ENCODE assay signal across 19 mouse cellular contexts in genomic region chr11:50355395-50355794, GRCm38 (mm10). TPM values are rescaled to one million over a fixed set of nuclear protein-coding genes. Genes with fewer than 3 reads are reported as not detected.
DNase-seq lines count a peak whose midpoint lies in the region; ATAC-seq and TF ChIP-seq lines count a peak whose summit lies in the region.
"Had no signal": no experiment of that assay in that cellular context is flagged by ENCODE, and none has a peak within 500 bp of the region (broad histone marks: within the 10 kb centered on the region; RNA-seq: fewer than 3 reads in every experiment).

No protein-coding gene starts in this region.

- no peaks in the 10 kb centered on the region for H3K27me3 ChIP-seq in kidney, embryonic 14.5 days (ENCODE audit: control insufficient read depth, insufficient read depth, low read length)
- H3K27me3 ChIP-seq in Patski = no peaks in the 10 kb centered on the region
- 0 out of 2 replicates have a peak, but pooled peaks cover 2% of the 10 kb centered on the region for H3K27me3 ChIP-seq in kidney, embryonic 16.5 days (ENCODE audit: insufficient read depth, low read length)

- no peak for ATAC-seq in kidney, embryonic 14.5 days (ENCODE audit: low FRiP score, low TSS enrichment)
- ATAC-seq in Patski = peak; percentile 79
- ATAC-seq in kidney, embryonic 16.5 days (ENCODE audit: low FRiP score, low TSS enrichment) = no peak

- no peak overlapping the region for H3K4me3 ChIP-seq in kidney, embryonic 14.5 days (ENCODE audit: low read length)
- H3K4me3 ChIP-seq in kidney, embryonic 16.5 days (ENCODE audit: low read length) = no peak overlapping the region
- no peak overlapping the region for H3K4me3 ChIP-seq in macrophage (ENCODE audit: inconsistent target)
- H3K4me3 ChIP-seq: hindbrain, embryonic 12.5 days; megakaryocyte, embryonic 14.5 days had no signal

- in situ Hi-C loops in Patski (cut with MboI; ENCODE audit: low pct_unique_long_range_greater_than_20kb) = no loop called here

- no peaks in the 10 kb centered on the region for H3K79me2 ChIP-seq in macrophage (ENCODE audit: inconsistent target)

- peak overlapping the region; percentile 57 for H3K27ac ChIP-seq in kidney, embryonic 14.5 days (ENCODE audit: low read depth, low read length)
- H3K27ac ChIP-seq in kidney, embryonic 16.5 days (ENCODE audit: low read length) = peak overlapping the region; percentile 85
- H3K27ac ChIP-seq in macrophage = peak overlapping the region; percentile 3; the same call in 1 of the 2 replicates
- H3K27ac ChIP-seq: hindbrain, embryonic 12.5 days had no signal

- H3K4me1 ChIP-seq in kidney, embryonic 14.5 days (ENCODE audit: control insufficient read depth, insufficient read depth, low read length) = no peaks in the 10 kb centered on the region
- H3K4me1 ChIP-seq in kidney, embryonic 16.5 days (ENCODE audit: insufficient read depth, low read length) = 0 out of 2 replicates have a peak, but pooled peaks cover 4% of the 10 kb centered on the region

- TF ChIP-seq CTCF in Patski (IDR thresholded peaks at IDR 0.05) = no peak

- no peak overlapping the region for H3K4me2 ChIP-seq in kidney, embryonic 14.5 days (replicated peaks; ENCODE audit: low read depth, low read length)
- no peak overlapping the region for H3K4me2 ChIP-seq in kidney, embryonic 16.5 days (replicated peaks; ENCODE audit: low read depth, low read length)
- H3K4me2 ChIP-seq: hindbrain, embryonic 12.5 days had no signal

- CTCF ChIA-PET in Patski (lab: Charles Lee) = interaction anchor here (0.6 to 2.8 kb wide), 7 partner anchors 9 to 422 kb away, joined by 3 to 13 read pairs (median 4); no protein-coding TSS in a partner anchor

- POLR2A ChIA-PET in Patski (lab: Charles Lee) = interaction anchor here (2.1 kb wide), 1 partner anchor 22 kb away, joined by 7 read pairs; the partner anchor contains the start of gene Hnrnph1

- no peaks in the 10 kb centered on the region for H3K9me3 ChIP-seq in kidney, embryonic 14.5 days (ENCODE audit: control insufficient read depth, low read length)
- H3K9me3 ChIP-seq in kidney, embryonic 16.5 days (ENCODE audit: low read length) = no peaks in the 10 kb centered on the region
- H3K9me3 ChIP-seq: hindbrain, embryonic 12.5 days had no signal

- 74% methylated on average over 1 of the region's 1 CpGs for WGBS in kidney, embryonic 14.5 days
- 43% methylated on average over 1 of the region's 1 CpGs for WGBS in kidney, embryonic 16.5 days
- 18% methylated on average over 1 of the region's 1 CpGs for WGBS in macrophage (ENCODE audit: missing documents)

- no peak for DNase-seq in kidney, postnatal 14 days
- no peak for DNase-seq in Patski (ENCODE audit: low read depth, low spot score)
- DNase-seq in layer of hippocampus, postnatal 10 days (ENCODE audit: low spot score in 2 of 2) = no peak
- no peak for DNase-seq in urinary bladder, adult 18-20 months (ENCODE audit: low spot score in 2 of 2)
- DNase-seq in layer of hippocampus, adult 9-11 months = no peak
- DNase-seq: cerebellum, adult 9-11 months; lung, adult 18-20 months; right cerebral cortex, adult 18-20 months had no signal

- no peak overlapping the region for H3K9ac ChIP-seq in kidney, embryonic 14.5 days (ENCODE audit: low read depth, low read length)
- no peak overlapping the region for H3K9ac ChIP-seq in kidney, embryonic 16.5 days (replicated peaks; ENCODE audit: low read length)
- H3K9ac ChIP-seq: hindbrain, embryonic 12.5 days had no signal

- H3K36me3 ChIP-seq in kidney, embryonic 14.5 days (ENCODE audit: control insufficient read depth, insufficient read depth, low read length) = no peaks in the 10 kb centered on the region
- no peaks in the 10 kb centered on the region for H3K36me3 ChIP-seq in kidney, embryonic 16.5 days (ENCODE audit: insufficient read depth, low read length)
- no peaks in the 10 kb centered on the region for H3K36me3 ChIP-seq in macrophage (ENCODE audit: inconsistent target)
- H3K36me3 ChIP-seq: hindbrain, embryonic 12.5 days had no signal

RNA-seq across cellular contexts. Expression of gene Cby3, which starts 1.1 kb away (rescaled TPM):
- 0.79 and 1.1 TPM in 2 replicates for polyA plus RNA-seq in kidney, embryonic 14.5 days (2014; fragmentation: Nextera tagmentation; extraction: Ambion mirVana)
- polyA plus RNA-seq in Patski (2021) = not detected
- 0.55 and 0.71 TPM in 2 replicates for polyA plus RNA-seq in kidney, embryonic 16.5 days (2015; fragmentation: Nextera tagmentation; extraction: Ambion mirVana)
- total RNA-seq in macrophage (2018; cell fraction: chromatin; rRNA removed) = not detected
- total RNA-seq in macrophage (2018; cell fraction: cytosol; rRNA removed) = not detected
- not detected for total RNA-seq in macrophage (2018; cell fraction: nucleus; rRNA removed)
- not detected in 3 replicates for polyA plus RNA-seq in macrophage (2018)
- not detected for total RNA-seq in layer of hippocampus, postnatal 10 days (2021)
- total RNA-seq: adrenal gland, postnatal 4 days; gastrocnemius, adult 8-10 months; heart, adult 8-10 months; left cerebral cortex, postnatal 36 days had no signal
- polyA plus RNA-seq: C2C12; heart, embryonic 16.5 days had no signal

RNA-seq across cellular contexts. Expression of gene Hnrnph1, which starts 21.4 kb away (rescaled TPM):
- polyA plus RNA-seq in kidney, embryonic 14.5 days (2014; fragmentation: Nextera tagmentation; extraction: Ambion mirVana) = 598 and 606 TPM in 2 replicates
- polyA plus RNA-seq in Patski (2021) = 503 TPM
- polyA plus RNA-seq in kidney, embryonic 16.5 days (2015; fragmentation: Nextera tagmentation; extraction: Ambion mirVana) = 500 and 509 TPM in 2 replicates
- total RNA-seq in macrophage (2018; cell fraction: chromatin; rRNA removed) = 1,000 to 10,000 TPM in 10 of 26 experiments, 100 to 1,000 TPM in 16; 605 to 1,348 (median 957) TPM
- 10 to 100 TPM; 37.2 to 89.7 (median 55.3) TPM for total RNA-seq in macrophage (2018; cell fraction: cytosol; rRNA removed)
- 1,000 to 10,000 TPM in 1 of 26 experiments, 100 to 1,000 TPM in 25; 343 to 1,018 (median 635) TPM for total RNA-seq in macrophage (2018; cell fraction: nucleus; rRNA removed)
- 98.4 to 136 TPM (median 136 TPM) in 3 replicates for polyA plus RNA-seq in macrophage (2018)
- 100 to 1,000 TPM; 321 to 338 TPM for total RNA-seq in layer of hippocampus, postnatal 10 days (2021)

RNA-seq across cellular contexts. Expression of gene Canx, which starts 29.9 kb away (rescaled TPM):
- 237 and 277 TPM in 2 replicates for polyA plus RNA-seq in kidney, embryonic 14.5 days (2014; fragmentation: Nextera tagmentation; extraction: Ambion mirVana)
- polyA plus RNA-seq in Patski (2021) = 801 TPM
- polyA plus RNA-seq in kidney, embryonic 16.5 days (2015; fragmentation: Nextera tagmentation; extraction: Ambion mirVana) = 393 and 397 TPM in 2 replicates
- total RNA-seq in macrophage (2018; cell fraction: chromatin; rRNA removed) = 100 to 1,000 TPM in 24 of 26 experiments, 10 to 100 TPM in 2; 86.0 to 180 (median 131) TPM
- 100 to 1,000 TPM; 290 to 579 (median 440) TPM for total RNA-seq in macrophage (2018; cell fraction: cytosol; rRNA removed)
- total RNA-seq in macrophage (2018; cell fraction: nucleus; rRNA removed) = 100 to 1,000 TPM; 153 to 807 (median 584) TPM
- polyA plus RNA-seq in macrophage (2018) = 353 to 731 TPM (median 370 TPM) in 3 replicates
- 100 to 1,000 TPM; 413 to 414 TPM for total RNA-seq in layer of hippocampus, postnatal 10 days (2021)

Comparison
In these comparisons a context has a peak if more than half of its experiments do, and no peak if none do; other contexts are left out.
1. H3K27ac ChIP-seq: peak in every context shown above with its lines; median percentile 85 in kidney, embryonic 16.5 days; 57 in kidney, embryonic 14.5 days; 3 in macrophage.